Mouse (Mus musculus) brain, embryonic 14.5 days (tissue): Measurements from ENCODE around the gene Fcrls.

Experiments
- CTCF ChIP-seq: fragments of 200-500 bp; IDR thresholded peaks from 2 replicates; pipeline ENCODE4 v1.5.1; 2012; ENCODE audit warnings: inconsistent platforms, mild to moderate bottlenecking, moderate library complexity, borderline replicate concordance; ENCODE audit not compliant: insufficient read depth, insufficient read length; ENCODE audit errors: extremely low read depth
- POLR2A ChIP-seq: fragments of 200-500 bp; IDR thresholded peaks from 2 replicates; pipeline ENCODE4 v1.6.1; 2012; ENCODE audit warnings: mild to moderate bottlenecking, inconsistent platforms, borderline replicate concordance; ENCODE audit not compliant: poor library complexity, insufficient read depth, insufficient read length, severe bottlenecking; ENCODE audit errors: extremely low read depth

DNA sequence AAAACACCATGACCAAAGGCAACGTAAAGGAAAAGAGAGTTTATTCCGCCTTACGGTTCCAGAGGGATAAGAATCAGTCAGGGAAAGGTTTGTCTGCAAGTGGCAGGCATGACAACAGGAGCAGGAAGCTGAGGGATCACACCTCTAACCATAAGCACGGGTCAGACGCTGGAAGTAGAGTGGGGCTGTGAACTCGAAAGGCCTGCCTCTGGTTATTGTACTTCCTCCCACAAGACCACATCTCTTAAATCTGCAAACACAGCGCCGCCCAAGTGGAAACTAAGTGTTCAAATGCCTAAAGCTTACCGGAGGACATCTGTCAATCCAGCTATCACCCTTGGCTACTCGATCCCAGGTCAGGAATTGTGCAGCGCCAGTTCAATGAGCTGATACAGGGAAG lies 48.4 kb downstream of the Fcrls start:
- TF ChIP-seq CTCF, result no peak
- no peak for TF ChIP-seq POLR2A
